Mouse (Mus musculus) lung, embryonic 14.5 days (tissue): ENCODE data around the gene Pqlc2. TPM values are rescaled to one million over a fixed set of nuclear protein-coding genes. Genes with fewer than 3 reads are reported as not detected.
A peak's percentile ranks its signal among the peaks of the same experiment; 100 is the strongest.

Source experiments
- ATAC-seq: fragments of 200-750 bp; cut with Nextera tagmentation; 2 replicates; pipeline ENCODE4 v1.8.0; 2017; ENCODE audit warnings: mild to moderate bottlenecking, moderate TSS enrichment, moderate library complexity; ENCODE audit not compliant: insufficient read depth
- DNase-seq: peaks from one replicate; pipeline ENCODE4 v3.0.0-alpha.2; 2015
- H3K27ac ChIP-seq: fragments of 300-500 bp; sonication (generic); 2 replicates; pipeline ENCODE4 v1.5.1; 2014; ENCODE audit warnings: low read depth, mild to moderate bottlenecking, moderate library complexity
- H3K27me3 ChIP-seq: fragments of 300-500 bp; sonication (generic); 2 replicates; pipeline ENCODE4 v1.6.1; 2014; ENCODE audit warnings: low read length, control low read depth; ENCODE audit not compliant: insufficient read depth
- H3K36me3 ChIP-seq: fragments of 300-500 bp; sonication (generic); 2 replicates; pipeline ENCODE4 v1.6.1; 2014; ENCODE audit warnings: control low read depth; ENCODE audit not compliant: insufficient read depth
- H3K4me1 ChIP-seq: fragments of 300-500 bp; sonication (generic); 2 replicates; pipeline ENCODE4 v1.6.1; 2014; ENCODE audit warnings: antibody characterized with exemption, control low read depth; ENCODE audit not compliant: insufficient read depth
- H3K4me2 ChIP-seq: fragments of 300-500 bp; sonication (generic); 2 replicates; pipeline ENCODE4 v1.6.1; 2014; ENCODE audit warnings: mild to moderate bottlenecking
- H3K4me3 ChIP-seq: fragments of 300-500 bp; sonication (generic); 2 replicates; pipeline ENCODE4 v1.5.1; 2014; ENCODE audit warnings: low read depth, low read length
- H3K9ac ChIP-seq: fragments of 300-500 bp; sonication (generic); 2 replicates; pipeline ENCODE4 v1.6.1; 2014
- H3K9me3 ChIP-seq: fragments of 300-500 bp; sonication (generic); 2 replicates; pipeline ENCODE4 v1.6.1; 2016; ENCODE audit warnings: low read depth, low read length, control low read depth
- CTCF ChIP-seq: IDR thresholded peaks from 2 replicates; pipeline ENCODE4 v1.5.1; 2016; ENCODE audit warnings: antibody characterized with exemption, low read depth
- WGBS: fragments of 180-500 bp; shearing (Covaris S2); extraction: QIAGEN DNeasy Blood & Tissue Kit; methylation state at CpG from one replicate; pipeline ENCODE4 v1.1.7; 2014; 5-methylcytosine and 5-hydroxymethylcytosine counted together
- polyA plus RNA-seq: library from polyadenylated mRNA; unstranded; fragments of >200 nt; fragmentation: Nextera tagmentation; extraction: Ambion mirVana; gene quantifications from 2 replicates; pipeline ENCODE4 v1.2.1, GENCODE M21; 2014

The Pqlc2 gene
- polyA plus RNA-seq, 1 experiment from 2014 or later: 10.5 TPM

DNA sequence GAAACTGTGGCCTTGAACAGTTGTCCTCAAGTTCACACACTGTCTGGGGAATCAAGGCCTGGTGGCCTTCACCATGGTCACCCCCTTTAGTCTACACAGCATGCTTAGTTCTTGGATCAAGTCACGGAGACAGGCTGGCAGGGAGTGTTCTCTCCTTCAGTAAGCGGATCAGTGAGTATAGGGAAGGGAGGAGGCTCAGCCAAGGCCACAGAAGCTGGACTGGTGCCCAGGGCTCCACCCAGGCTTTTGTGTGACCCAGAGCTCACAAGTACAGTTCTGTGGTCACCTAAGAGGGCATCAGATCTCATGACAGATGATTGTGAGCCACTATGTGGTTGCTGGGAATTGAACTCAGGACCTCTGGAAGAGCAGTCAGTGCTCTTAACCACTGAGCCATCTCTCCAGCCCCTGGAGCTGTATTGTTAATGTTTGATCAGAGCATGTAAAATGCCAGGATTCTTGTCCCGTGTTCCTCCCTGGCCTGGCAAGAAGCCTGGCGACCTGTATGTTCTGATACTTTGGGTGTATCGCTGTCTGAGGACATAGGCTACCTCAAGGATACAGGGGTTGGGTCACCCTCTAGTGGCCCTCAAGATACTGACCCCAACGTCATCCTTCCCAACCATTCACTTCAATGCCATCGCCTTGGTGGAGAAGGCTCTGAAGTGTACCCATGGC lies 31.2 kb upstream of the Pqlc2 start:
- no peak for DNase-seq
- peak; percentile 2; the same call in 1 of the 2 replicates for TF ChIP-seq CTCF
- WGBS: 70% methylated on average over 7 of the region's 7 CpGs
- no peak for ATAC-seq
- Histone ChIP-seq H3K36me3 (peaks cover 9% of the 10 kb centered on the region), H3K4me2 (no peak overlapping the region), H3K4me1 (no peaks in the 10 kb centered on the region), H3K4me3 (no peak overlapping the region), H3K9me3 (no peaks in the 10 kb centered on the region), H3K9ac (no peak overlapping the region), H3K27me3 (peaks cover 3% of the 10 kb centered on the region; the same call in 1 of the 2 replicates), H3K27ac (no peak overlapping the region)

DNA sequence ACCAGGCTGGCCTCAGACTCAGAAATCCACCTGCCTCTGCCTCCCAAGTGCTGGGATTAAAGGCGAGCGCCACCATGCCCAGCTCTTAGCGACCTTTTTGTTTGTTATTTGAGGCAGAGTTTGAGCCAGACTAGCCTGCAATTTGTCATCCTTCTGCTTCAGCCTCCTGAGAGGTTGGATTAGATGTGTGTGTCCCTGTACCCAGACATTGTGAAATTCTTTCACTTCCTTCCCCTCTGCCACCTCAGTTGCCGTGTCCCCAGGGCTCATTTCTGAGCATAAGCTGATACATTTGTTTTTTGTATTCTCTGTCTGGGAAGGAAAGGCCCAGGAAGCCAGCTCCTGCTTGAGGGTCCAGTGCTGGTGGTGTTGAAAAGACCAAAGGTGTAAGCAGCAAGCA lies 30.3 kb upstream of the Pqlc2 start:
- no peak for ATAC-seq
- DNase-seq: no peak
- H3K9me3 ChIP-seq: no peaks in the 10 kb centered on the region
- 67% methylated on average over 4 of the region's 4 CpGs for WGBS
- no peak overlapping the region for H3K4me3 ChIP-seq
- no peak overlapping the region for H3K9ac ChIP-seq
- peaks cover under 1% of the 10 kb centered on the region; the same call in 1 of the 2 replicates for H3K36me3 ChIP-seq
- no peak overlapping the region for H3K4me2 ChIP-seq
- no peaks in the 10 kb centered on the region for H3K4me1 ChIP-seq
- TF ChIP-seq CTCF: no peak
- peaks cover 3% of the 10 kb centered on the region; the same call in 1 of the 2 replicates for H3K27me3 ChIP-seq
- H3K27ac ChIP-seq: no peak overlapping the region

DNA sequence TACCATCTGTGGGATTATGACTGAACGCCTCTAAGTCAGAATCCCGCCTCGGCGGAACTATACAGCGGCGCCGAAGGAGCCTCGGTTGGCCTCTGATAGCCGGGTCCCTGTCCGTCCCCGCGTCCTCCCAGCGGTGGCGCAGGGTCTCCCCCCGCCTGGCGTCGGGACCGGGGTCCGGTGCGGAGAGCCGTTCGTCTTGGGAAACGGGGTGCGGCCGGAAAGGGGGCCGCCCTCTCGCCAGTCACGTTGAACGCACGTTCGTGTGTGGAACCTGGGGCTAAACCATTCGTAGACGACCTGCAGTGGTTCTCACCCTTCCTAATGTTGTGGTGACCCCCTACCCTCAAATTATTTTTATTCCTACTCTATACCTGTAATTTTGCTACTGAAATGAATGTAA lies 27.6 kb upstream of the Pqlc2 start:
- H3K9ac ChIP-seq: no peak overlapping the region
- no peaks in the 10 kb centered on the region for H3K4me1 ChIP-seq
- 38% methylated on average over 33 of the region's 33 CpGs for WGBS
- peaks cover 3% of the 10 kb centered on the region; the same call in 1 of the 2 replicates for H3K27me3 ChIP-seq
- no peaks in the 10 kb centered on the region for H3K9me3 ChIP-seq
- no peak for TF ChIP-seq CTCF
- H3K4me3 ChIP-seq: no peak overlapping the region
- no peak for ATAC-seq
- no peaks in the 10 kb centered on the region for H3K36me3 ChIP-seq
- no peak overlapping the region for H3K4me2 ChIP-seq
- no peak overlapping the region for H3K27ac ChIP-seq
- no peak for DNase-seq

DNA sequence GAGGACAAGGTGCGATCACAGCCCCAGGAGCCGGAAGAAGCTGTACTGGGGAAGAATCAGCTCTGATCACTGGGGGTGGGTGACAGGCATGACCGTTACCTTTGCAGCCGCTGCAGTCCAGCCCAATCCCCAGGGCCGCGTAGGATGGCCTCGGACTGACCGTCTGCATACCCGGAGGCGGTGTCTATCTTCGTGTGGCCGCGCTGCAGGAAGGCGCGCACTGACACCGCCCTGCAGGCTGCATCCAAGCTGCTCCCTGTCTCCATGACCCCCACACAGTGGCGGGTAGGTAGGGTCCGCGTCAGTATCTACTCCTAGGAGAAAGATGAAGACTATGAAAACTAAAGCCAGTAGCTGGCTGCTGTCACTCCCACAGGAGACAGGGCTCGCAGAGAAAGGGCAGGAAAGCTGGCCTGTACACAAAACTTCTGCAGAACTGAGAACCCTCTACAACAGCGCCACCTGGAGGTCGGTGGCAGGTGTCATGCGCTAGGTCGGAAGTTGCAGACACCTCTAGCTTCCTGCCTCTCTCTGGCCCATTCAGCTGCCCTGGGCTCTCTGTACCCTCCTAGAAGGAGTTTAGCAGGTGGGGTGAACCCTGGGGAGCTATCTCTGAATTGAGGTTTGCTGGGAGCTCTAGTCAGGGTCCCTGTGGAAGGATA lies 26.4 kb upstream of the Pqlc2 start:
- Histone ChIP-seq H3K36me3 (no peaks in the 10 kb centered on the region), H3K4me1 (no peaks in the 10 kb centered on the region), H3K4me3 (peak overlapping the region; percentile 27), H3K9ac (peak overlapping the region; percentile 36; the same call in 1 of the 2 replicates), H3K27ac (no peak overlapping the region), H3K9me3 (no peaks in the 10 kb centered on the region), H3K27me3 (peaks cover 3% of the 10 kb centered on the region; the same call in 1 of the 2 replicates), H3K4me2 (peak overlapping the region; percentile 52)
- 16% methylated on average over 24 of the region's 24 CpGs for WGBS
- ATAC-seq: peak; percentile 49; the same call in 1 of the 2 replicates
- DNase-seq: peak; percentile 92
- peak; percentile 90 for TF ChIP-seq CTCF

DNA sequence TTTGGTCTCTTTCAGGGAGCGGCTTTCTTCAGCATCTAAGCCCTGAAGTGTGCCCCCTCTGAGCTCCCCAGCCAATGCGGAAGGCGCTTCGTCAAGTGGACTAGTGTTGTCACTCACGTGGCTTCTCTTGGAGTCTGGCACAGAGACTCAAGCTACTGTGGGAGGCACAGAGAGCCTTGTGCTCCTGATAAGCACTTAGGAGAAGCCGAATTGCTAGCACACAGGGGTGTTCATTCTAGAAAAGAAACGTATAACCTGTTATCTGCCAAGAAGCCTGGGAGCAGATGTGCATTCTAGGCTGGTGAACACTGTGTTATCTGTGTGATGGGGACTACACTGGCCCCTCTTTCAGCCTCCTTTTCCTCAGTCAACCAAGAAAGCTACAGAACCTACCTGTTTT lies 25.0 kb upstream of the Pqlc2 start:
- H3K4me2 ChIP-seq: no peak overlapping the region
- no peak for TF ChIP-seq CTCF

DNA sequence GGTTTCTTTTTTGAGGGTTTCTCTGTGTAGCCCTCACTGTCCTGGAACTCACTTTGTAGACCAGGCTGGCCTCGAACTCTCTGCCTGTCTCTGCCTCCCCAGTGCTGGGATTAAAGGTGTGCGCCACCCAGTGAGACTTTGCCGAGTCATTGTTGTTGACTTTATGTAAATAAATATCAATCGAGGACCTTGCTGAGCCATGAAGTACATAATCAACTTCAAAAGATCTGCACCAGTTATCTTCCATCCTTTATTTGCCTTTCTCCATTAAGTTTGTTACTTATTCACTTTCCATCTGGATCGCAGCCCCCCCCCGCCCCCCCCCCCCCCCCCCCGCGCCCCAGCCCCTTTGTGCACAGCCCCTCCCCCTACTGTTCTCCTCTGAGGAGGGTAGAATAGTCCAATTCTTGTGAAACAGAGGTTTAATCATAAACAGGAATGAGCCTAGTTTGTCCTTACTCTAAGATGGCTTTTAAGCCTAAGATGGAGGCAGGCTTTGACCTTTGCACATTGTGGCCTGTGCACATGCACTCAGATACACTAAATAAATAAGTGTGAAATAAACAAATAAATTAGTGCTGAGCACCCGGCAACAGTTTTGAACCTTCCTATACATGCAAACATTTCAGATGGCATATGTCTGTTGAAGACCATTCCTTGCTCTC lies 24.3 kb upstream of the Pqlc2 start:
- H3K4me2 ChIP-seq: no peak overlapping the region
- DNase-seq: no peak

More for the DNA sequence above, 25.0 kb upstream of the Pqlc2 start:
- 43% methylated on average over 7 of the region's 7 CpGs for WGBS
- no peaks in the 10 kb centered on the region for H3K36me3 ChIP-seq
- H3K4me3 ChIP-seq: no peak overlapping the region
- H3K27me3 ChIP-seq: peaks cover 3% of the 10 kb centered on the region; the same call in 1 of the 2 replicates
- no peak overlapping the region for H3K9ac ChIP-seq
- no peaks in the 10 kb centered on the region for H3K9me3 ChIP-seq
- no peak; the same call in 1 of the 2 replicates for ATAC-seq
- no peaks in the 10 kb centered on the region for H3K4me1 ChIP-seq
- DNase-seq: no peak
- H3K27ac ChIP-seq: peak overlapping the region; percentile 30; the same call in 1 of the 2 replicates

More for the DNA sequence above, 24.3 kb upstream of the Pqlc2 start:
- H3K36me3 ChIP-seq: no peaks in the 10 kb centered on the region
- no peak overlapping the region for H3K9ac ChIP-seq
- H3K27me3 ChIP-seq: peaks cover 3% of the 10 kb centered on the region; the same call in 1 of the 2 replicates
- WGBS: 53% methylated on average over 6 of the region's 9 CpGs
- TF ChIP-seq CTCF: no peak
- H3K9me3 ChIP-seq: no peaks in the 10 kb centered on the region
- peak overlapping the region; percentile 30; the same call in 1 of the 2 replicates for H3K27ac ChIP-seq
- no peak overlapping the region for H3K4me3 ChIP-seq
- ATAC-seq: no peak
- no peaks in the 10 kb centered on the region for H3K4me1 ChIP-seq
